Mouse (Mus musculus) T-helper 1 cell (primary cell): ENCODE data around the gene Agbl1.

Experiments
- in situ Hi-C: fragments of 300-600 bp; cut with MboI, MseI; formaldehyde crosslinking; loops from one replicate; pipeline ENCODE4 v1.15.1; 2025; ENCODE audit warnings: high pct_unique_total_duplicates

Agbl1 gene

DNA sequence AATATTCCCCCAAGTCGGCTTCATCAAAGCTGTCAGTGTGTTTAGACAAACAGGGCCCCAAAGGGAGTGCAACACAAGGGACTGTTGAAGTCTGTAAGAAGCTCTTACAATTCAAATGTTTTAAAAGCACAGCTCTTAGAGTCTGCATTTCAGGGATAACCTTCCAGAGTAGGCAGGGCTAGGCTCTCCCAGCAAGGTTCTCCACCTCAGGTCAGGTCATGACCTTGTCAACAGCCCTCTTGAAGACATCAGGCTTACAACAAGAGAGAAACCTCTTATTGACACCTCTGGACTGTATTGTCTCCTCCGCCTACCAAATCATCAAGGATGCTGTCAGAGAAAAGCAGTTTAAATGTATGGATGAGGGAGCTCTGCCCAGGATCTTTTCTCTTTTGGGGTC is 692.0 kb downstream of the Agbl1 start:
- in situ Hi-C loops = no loop called here

DNA sequence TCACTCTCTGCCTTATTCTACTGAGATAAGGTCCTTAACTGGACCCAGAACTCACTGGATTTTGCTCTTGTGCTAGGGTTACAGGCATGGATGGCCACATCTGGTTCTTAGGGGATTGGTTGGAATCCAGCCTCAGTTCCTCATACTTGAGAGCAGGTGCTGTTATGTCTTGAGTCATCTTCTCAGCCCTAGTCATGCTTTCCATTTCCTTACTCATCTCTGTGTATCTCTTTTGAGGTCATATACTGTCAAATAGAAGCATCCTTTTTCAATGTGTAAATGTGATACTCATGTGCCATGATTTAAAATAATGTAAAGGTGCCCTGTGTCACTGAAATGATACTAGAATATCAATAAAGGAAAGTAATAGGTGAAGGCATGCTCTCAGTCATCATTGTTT is 705.5 kb downstream of the Agbl1 start:
- in situ Hi-C loops = no loop called here

DNA sequence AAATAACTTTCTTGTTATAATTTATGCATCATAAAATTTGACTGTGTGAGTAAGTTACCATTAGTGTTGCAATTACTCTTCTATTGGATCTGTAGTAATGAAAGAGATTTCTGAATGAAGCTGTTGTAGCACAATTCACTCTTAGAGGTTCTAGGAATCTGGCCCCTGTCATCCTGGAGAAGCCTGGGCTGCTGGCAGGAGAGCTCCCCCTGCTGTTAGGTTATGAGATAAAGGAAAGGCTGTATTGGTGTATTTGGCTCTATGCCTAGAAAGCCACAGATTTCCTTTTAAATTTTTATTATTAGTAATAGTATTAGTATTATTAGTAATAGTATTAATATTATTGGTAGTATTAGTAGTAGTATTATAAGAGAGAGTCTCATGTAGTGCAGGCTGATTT is 711.8 kb downstream of the Agbl1 start:
- in situ Hi-C loops = loop anchor here (5.0 to 10.0 kb wide), 3 partner anchors 527 to 1019 kb away; no protein-coding TSS in a partner anchor

DNA sequence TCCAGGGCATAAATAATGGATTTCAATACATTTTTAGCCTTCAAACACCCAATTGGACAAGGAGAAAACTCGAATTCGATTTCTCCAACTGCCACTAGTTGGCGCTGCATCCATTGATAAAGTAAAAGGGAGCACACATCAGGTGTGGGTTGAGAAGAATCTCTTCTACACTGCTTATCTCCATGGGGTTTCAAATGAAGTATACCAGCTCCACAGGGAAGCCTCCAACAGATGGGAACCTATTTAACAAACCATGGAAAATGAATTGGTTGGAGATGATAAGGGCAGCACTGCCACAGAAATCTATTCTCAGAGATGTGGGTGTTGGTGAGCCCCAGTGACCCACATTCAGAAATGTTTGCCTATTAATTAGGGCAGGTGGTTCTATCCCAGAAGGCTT is 741.6 kb downstream of the Agbl1 start:
- in situ Hi-C loops = no loop called here

DNA sequence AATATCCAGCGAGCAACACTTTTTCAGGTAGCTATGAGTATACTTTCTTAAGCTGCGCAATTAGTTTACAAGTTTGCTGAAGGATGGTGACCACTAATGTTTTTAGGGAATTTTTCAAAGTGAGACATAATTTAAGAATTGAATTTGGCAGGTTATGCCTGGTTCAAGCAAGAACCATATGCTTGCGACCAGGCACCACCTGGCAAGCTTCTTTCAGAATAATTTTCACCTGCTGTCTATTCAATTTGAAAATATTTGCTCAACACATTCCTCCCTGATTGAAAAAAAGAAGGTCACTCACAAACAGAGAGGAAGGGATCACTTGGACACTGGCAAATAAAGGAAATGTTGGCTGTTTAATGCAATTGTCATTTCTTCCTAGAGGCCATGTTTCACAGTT is 779.9 kb downstream of the Agbl1 start:
- in situ Hi-C loops = no loop called here

- in situ Hi-C loops = no loop called here
These were observed 799.3 kb downstream of the Agbl1 start for GRCm38 (mm10) chr7:77029019-77029418.

DNA sequence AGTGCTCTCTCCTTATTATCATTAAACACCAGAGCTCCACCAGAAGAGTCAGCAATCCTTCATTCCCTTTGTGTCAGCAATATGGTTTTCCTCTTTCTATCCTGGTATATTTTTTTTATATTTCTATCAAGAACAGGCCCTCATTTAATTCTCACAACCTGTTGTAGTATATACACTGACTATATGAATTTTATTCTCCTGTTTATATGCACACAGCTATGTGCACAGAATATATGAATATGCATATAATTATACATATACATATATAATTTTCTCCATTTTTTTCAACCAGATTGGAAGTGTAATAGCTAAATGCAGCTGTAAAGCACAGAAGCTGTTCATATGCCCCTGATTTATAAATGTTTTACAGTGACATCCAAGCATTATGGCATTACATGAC is 846.3 kb downstream of the Agbl1 start:
- in situ Hi-C loops = no loop called here

- in situ Hi-C loops = no loop called here
These were observed 857.6 kb downstream of the Agbl1 start for GRCm38 (mm10) chr7:77087266-77087665.

- in situ Hi-C loops = no loop called here
These were observed 865.5 kb downstream of the Agbl1 start for GRCm38 (mm10) chr7:77095153-77095552.

DNA sequence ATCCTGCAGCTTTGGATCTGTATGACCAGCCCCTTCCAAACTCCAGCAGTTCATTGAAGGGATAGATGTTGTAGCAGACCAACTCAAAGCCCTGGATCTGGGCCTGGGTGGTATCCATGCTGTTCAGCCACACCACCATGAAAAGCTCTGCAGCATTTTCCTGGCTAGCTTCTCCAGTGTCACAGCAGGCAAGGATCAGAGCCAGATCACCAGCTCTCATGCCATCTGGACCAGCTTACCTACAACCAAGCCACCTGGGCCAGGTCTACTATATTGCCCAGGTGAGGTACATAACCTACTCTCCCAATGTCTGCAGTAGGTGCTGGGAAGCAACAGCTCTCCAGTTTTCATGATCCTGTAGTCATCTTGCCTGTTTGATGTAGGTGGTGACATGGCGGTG is 884.3 kb downstream of the Agbl1 start:
- in situ Hi-C loops = no loop called here

GRCm38 (mm10) chr7:77129045-77129444 is 899.4 kb downstream of the Agbl1 start:
- in situ Hi-C loops = loop anchor here (25.0 kb wide), 1 partner anchor 1708 kb away; the partner anchor contains the start of gene Det1

- in situ Hi-C loops = loop anchor here (25.0 kb wide), 1 partner anchor 1705 kb away; the partner anchor contains the start of gene Det1
These were observed 902.3 kb downstream of the Agbl1 start for GRCm38 (mm10) chr7:77131950-77132349.

GRCm38 (mm10) chr7:77132615-77133420 is 903.1 kb downstream of the Agbl1 start:
- in situ Hi-C loops = loop anchor here (25.0 kb wide), 1 partner anchor 1704 kb away; the partner anchor contains the start of gene Det1

GRCm38 (mm10) chr7:77134860-77135259 is 905.2 kb downstream of the Agbl1 start:
- in situ Hi-C loops = loop anchor here (25.0 kb wide), 1 partner anchor 1702 kb away; the partner anchor contains the start of gene Det1

DNA sequence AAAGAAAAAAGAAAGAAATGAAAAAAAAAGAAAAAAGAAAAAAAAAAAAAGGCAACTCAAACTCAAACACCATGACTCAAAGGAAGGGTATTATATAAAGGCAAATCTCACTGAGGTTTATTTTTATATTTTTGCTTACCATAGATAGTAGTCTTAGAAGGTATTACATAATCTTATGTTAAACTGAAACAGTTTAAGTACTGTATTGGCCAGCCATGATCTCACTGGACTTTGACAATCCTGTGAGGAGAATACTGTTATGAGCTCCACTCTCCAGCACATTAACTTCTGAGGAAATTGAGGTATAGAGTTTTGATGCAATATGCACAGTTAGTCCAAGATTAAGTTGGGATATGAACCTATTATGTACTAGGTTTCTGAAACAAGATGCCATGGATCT is 909.0 kb downstream of the Agbl1 start:
- in situ Hi-C loops = loop anchor here (25.0 kb wide), 1 partner anchor 1699 kb away; the partner anchor contains the start of gene Det1

DNA sequence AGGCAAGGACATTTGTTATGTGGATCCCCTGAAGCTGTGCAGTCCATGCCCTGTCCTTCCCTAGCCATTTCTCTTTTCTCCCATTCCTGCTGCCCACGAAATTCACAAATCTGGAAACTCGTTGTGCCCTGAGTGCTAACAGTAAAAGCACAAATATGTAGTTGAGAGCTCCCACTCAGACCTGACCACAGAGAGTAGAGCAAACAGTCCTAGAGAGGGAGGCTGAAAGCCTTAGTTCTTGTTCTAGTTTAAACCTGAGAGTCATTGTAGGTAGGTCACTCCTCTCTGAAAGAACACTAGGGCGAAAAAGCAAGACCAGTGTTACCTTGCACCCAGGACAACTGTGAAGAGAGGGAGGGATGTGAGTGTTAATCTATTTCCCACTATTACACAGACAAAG is 917.8 kb downstream of the Agbl1 start:
- in situ Hi-C loops = loop anchor here (25.0 kb wide), 1 partner anchor 1690 kb away; the partner anchor contains the start of gene Det1

- in situ Hi-C loops = loop anchor here (25.0 kb wide), 1 partner anchor 1688 kb away; the partner anchor contains the start of gene Det1
These were observed 919.1 kb downstream of the Agbl1 start for GRCm38 (mm10) chr7:77148820-77149219.

- in situ Hi-C loops = loop anchor here (25.0 kb wide), 1 partner anchor 1687 kb away; the partner anchor contains the start of gene Det1
These were observed 920.2 kb downstream of the Agbl1 start for GRCm38 (mm10) chr7:77149846-77150245.

DNA sequence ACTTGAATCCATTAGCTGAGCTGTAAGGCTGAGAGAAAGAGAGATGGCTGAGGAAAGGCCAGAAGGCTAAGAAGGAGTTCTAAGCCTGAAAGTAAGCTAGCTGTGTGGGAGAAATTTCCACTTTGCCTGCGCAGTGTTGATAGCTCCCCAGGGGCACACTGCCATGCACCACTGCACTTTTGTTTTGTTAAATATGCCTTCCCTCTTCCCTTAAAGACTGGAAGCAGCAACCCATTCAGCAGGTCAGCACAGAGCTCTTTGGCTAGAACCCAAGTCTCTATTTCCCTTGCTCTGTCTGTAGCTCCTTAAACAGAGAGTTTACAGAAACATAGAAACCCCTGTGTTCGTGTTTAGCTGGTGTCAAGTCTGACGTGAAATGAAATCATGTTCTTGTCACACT is 922.7 kb downstream of the Agbl1 start:
- in situ Hi-C loops = no loop called here

DNA sequence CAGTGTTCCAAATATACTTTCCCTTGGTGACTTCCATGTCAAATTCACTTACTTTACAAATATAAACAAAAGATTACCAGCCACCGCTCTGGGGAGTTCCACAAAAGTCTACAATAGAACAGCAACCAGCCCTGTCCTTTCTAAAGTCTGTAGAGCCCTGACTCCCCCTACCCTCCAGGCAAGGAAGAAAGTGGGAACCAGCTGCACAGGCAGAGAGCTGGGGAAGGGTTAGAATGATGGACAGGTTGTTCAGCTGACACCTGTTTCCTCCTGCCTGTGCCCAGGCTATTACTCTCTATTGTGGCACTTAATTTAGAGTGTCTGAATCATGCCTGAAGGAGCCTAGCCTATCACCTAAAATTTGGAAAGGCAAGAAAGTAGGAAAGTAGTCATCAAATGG is 923.2 kb downstream of the Agbl1 start:
- in situ Hi-C loops = no loop called here

DNA sequence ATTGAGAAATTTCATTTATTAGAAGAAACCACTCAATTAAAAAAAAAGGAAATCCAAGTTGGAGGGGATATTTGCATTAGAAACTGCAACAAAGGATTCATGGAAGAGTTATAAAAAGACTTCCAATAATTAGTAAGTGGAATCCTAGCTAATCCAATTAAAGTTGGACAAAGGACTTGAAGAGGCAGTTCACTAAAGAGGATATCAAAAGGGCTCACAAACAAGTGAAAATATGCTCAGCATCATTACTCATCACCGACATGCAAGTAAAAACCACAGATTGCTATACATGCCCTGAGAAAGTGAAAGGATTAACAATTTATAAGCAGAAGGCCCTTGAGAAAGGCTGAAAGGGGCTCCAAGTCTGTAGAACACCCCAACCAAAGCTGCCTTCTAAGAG is 935.2 kb downstream of the Agbl1 start:
- in situ Hi-C loops = no loop called here
